Mouse (Mus musculus): ENCODE results near the gene Tex35. TPM values are rescaled to one million over a fixed set of nuclear protein-coding genes. Genes with fewer than 3 reads are reported as not detected.

Tex35 gene
- polyA plus RNA-seq, 1 experiment from 2014 or later = not detected

GRCm38 (mm10) chr1:157069181-157069828 is 39.2 kb downstream of the Tex35 start:
- no peak overlapping the region for H3K4me3 ChIP-seq (replicated peaks; ENCODE audit: low read depth, low read length)
- no peaks in the 10 kb centered on the region for H3K4me1 ChIP-seq (replicated peaks; ENCODE audit: insufficient read depth, low read length)
- H3K9ac ChIP-seq (ENCODE audit: low read depth, low read length) = no peak overlapping the region
- no peaks in the 10 kb centered on the region for H3K9me3 ChIP-seq (replicated peaks; ENCODE audit: low read length)
- no peak overlapping the region for H3K27ac ChIP-seq
- H3K36me3 ChIP-seq (ENCODE audit: insufficient read depth, low read length) = no peaks in the 10 kb centered on the region
- H3K27me3 ChIP-seq (ENCODE audit: insufficient read depth, low read length) = no peaks in the 10 kb centered on the region
- ATAC-seq (replicated peaks; ENCODE audit: low FRiP score, low read depth) (no peak), DNase-seq (ENCODE audit: low spot score) (no peak)
- H3K4me2 ChIP-seq (ENCODE audit: low read length) = no peak overlapping the region
- TF ChIP-seq CTCF (IDR thresholded peaks at IDR 0.05; ENCODE audit: low read depth) = no peak
- 69% methylated on average over 15 of the region's 15 CpGs for WGBS

GRCm38 (mm10) chr1:157068316-157068715 is 40.2 kb downstream of the Tex35 start:
- Histone ChIP-seq H3K9ac (ENCODE audit: low read depth, low read length) (no peak overlapping the region), H3K4me1 (replicated peaks; ENCODE audit: insufficient read depth, low read length) (no peaks in the 10 kb centered on the region), H3K27me3 (ENCODE audit: insufficient read depth, low read length) (no peaks in the 10 kb centered on the region), H3K4me3 (replicated peaks; ENCODE audit: low read depth, low read length) (no peak overlapping the region), H3K36me3 (ENCODE audit: insufficient read depth, low read length) (no peaks in the 10 kb centered on the region), H3K9me3 (replicated peaks; ENCODE audit: low read length) (no peaks in the 10 kb centered on the region), H3K4me2 (ENCODE audit: low read length) (no peak overlapping the region), H3K27ac (no peak overlapping the region)
- DNase-seq (ENCODE audit: low spot score) = no peak
- no peak for ATAC-seq (replicated peaks; ENCODE audit: low FRiP score, low read depth)
- TF ChIP-seq CTCF (IDR thresholded peaks at IDR 0.05; ENCODE audit: low read depth) = no peak

- WGBS = 83% methylated on average over 12 of the region's 12 CpGs
- Histone ChIP-seq H3K27me3 (ENCODE audit: insufficient read depth, low read length) (no peaks in the 10 kb centered on the region), H3K4me2 (ENCODE audit: low read length) (no peak overlapping the region), H3K9me3 (replicated peaks; ENCODE audit: low read length) (no peaks in the 10 kb centered on the region), H3K4me3 (replicated peaks; ENCODE audit: low read depth, low read length) (no peak overlapping the region), H3K9ac (ENCODE audit: low read depth, low read length) (no peak overlapping the region), H3K36me3 (ENCODE audit: insufficient read depth, low read length) (no peaks in the 10 kb centered on the region), H3K4me1 (replicated peaks; ENCODE audit: insufficient read depth, low read length) (no peaks in the 10 kb centered on the region), H3K27ac (no peak overlapping the region)
- DNase-seq (ENCODE audit: low spot score) (no peak), ATAC-seq (replicated peaks; ENCODE audit: low FRiP score, low read depth) (no peak)
- TF ChIP-seq CTCF (IDR thresholded peaks at IDR 0.05; ENCODE audit: low read depth) = no peak
Measured at GRCm38 (mm10) chr1:157065819-157066730, 42.4 kb downstream of the Tex35 start.

GRCm38 (mm10) chr1:157063318-157064115 is 45.0 kb downstream of the Tex35 start:
- 32% methylated on average over 13 of the region's 13 CpGs for WGBS
- H3K4me1 ChIP-seq (replicated peaks; ENCODE audit: insufficient read depth, low read length) = no peaks in the 10 kb centered on the region
- no peaks in the 10 kb centered on the region for H3K9me3 ChIP-seq (replicated peaks; ENCODE audit: low read length)
- H3K9ac ChIP-seq (ENCODE audit: low read depth, low read length) = no peak overlapping the region
- TF ChIP-seq CTCF (IDR thresholded peaks at IDR 0.05; ENCODE audit: low read depth) = peak; percentile 39; the same call in 1 of the 2 replicates
- H3K36me3 ChIP-seq (ENCODE audit: insufficient read depth, low read length) = no peaks in the 10 kb centered on the region
- no peak; the same call in 1 of the 2 replicates for ATAC-seq (replicated peaks; ENCODE audit: low FRiP score, low read depth)
- no peak overlapping the region for H3K4me2 ChIP-seq (ENCODE audit: low read length)
- no peak overlapping the region for H3K27ac ChIP-seq
- H3K27me3 ChIP-seq (ENCODE audit: insufficient read depth, low read length) = no peaks in the 10 kb centered on the region
- H3K4me3 ChIP-seq (replicated peaks; ENCODE audit: low read depth, low read length) = no peak overlapping the region
- peak; percentile 62 for DNase-seq (ENCODE audit: low spot score)

DNA sequence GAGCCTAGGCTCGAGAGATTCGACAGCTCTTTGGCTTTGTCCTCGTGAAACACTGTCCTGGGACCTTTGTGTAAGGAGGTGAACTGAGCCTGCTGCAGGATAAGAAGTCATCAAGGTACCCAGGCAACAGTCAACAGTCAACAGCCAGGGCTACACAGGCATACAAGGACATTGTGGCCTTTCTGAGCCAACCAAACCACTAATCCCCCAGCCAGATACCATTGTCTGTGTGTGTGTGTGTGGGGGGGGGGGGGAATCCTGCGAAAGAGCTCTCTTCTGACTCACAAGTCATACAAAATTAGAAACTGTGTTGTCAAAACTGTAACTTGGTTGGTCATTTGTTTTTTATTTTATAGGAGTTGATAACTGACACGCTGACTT is 46.0 kb downstream of the Tex35 start:
- H3K9me3 ChIP-seq (replicated peaks; ENCODE audit: low read length) = no peaks in the 10 kb centered on the region
- WGBS = 86% methylated on average over 5 of the region's 5 CpGs

More for the DNA sequence above, 46.0 kb downstream of the Tex35 start:
- ATAC-seq (replicated peaks; ENCODE audit: low FRiP score, low read depth) (no peak), DNase-seq (ENCODE audit: low spot score) (no peak)
- Histone ChIP-seq H3K9ac (ENCODE audit: low read depth, low read length) (no peak overlapping the region), H3K4me2 (ENCODE audit: low read length) (no peak overlapping the region), H3K4me1 (replicated peaks; ENCODE audit: insufficient read depth, low read length) (no peaks in the 10 kb centered on the region), H3K36me3 (ENCODE audit: insufficient read depth, low read length) (no peaks in the 10 kb centered on the region), H3K27me3 (ENCODE audit: insufficient read depth, low read length) (no peaks in the 10 kb centered on the region), H3K4me3 (replicated peaks; ENCODE audit: low read depth, low read length) (no peak overlapping the region), H3K27ac (no peak overlapping the region)
- TF ChIP-seq CTCF (IDR thresholded peaks at IDR 0.05; ENCODE audit: low read depth) = no peak
